Mouse (Mus musculus) testis, adult 2 months (tissue): ENCODE data around the gene Gabrd.

ENCODE experiments used
- CTCF ChIP-seq: fragments of 200-500 bp; IDR thresholded peaks from 2 replicates; pipeline ENCODE4 v1.5.1; 2012; ENCODE audit warnings: low read depth, mild to moderate bottlenecking, inconsistent platforms, low read length, moderate library complexity; ENCODE audit not compliant: control insufficient read depth, insufficient read depth, insufficient replicate concordance
- POLR2A ChIP-seq: fragments of 200-500 bp; IDR thresholded peaks from 2 replicates; pipeline ENCODE4 v1.6.1; 2012; ENCODE audit warnings: low read depth, mild to moderate bottlenecking, inconsistent platforms, low read length, moderate library complexity; ENCODE audit not compliant: control insufficient read depth

- TF ChIP-seq POLR2A (no peak), CTCF (no peak)
These were observed 36.1 kb upstream of the Gabrd start for GRCm38 (mm10) chr4:155433993-155434392.
